Mouse (Mus musculus) thymus, postnatal 0 days (tissue): ENCODE data around the gene Hnrnpl. TPM values are rescaled to one million over a fixed set of nuclear protein-coding genes. Genes with fewer than 3 reads are reported as not detected.

ENCODE experiments used
- DNase-seq: peaks from one replicate; pipeline ENCODE4 v3.0.0-alpha.2; 2015; ENCODE audit warnings: low spot score
- polyA plus RNA-seq: library from polyadenylated mRNA; unstranded; fragments of >200 nt; fragmentation: Nextera tagmentation; extraction: Ambion mirVana; gene quantifications from 2 replicates; pipeline ENCODE4 v1.2.1, GENCODE M21; 2015

Hnrnpl gene
- polyA plus RNA-seq, 1 experiment from 2014 or later, result 358 TPM

GRCm38 (mm10) chr7:28867508-28868340 is 59.4 kb downstream of the Hnrnpl start:
- peak; percentile 89 for DNase-seq

- DNase-seq, result no peak
These were observed 62.7 kb downstream of the Hnrnpl start for GRCm38 (mm10) chr7:28870901-28871664.

Other genes with a start within 250 kb of the Hnrnpl start
- 10.5 and 10.9 TPM in 2 replicates for gene Samd4b, start 210.4 kb upstream of the Hnrnpl start, polyA plus RNA-seq
- 15.4 and 20.3 TPM in 2 replicates for gene Pak4, start 210.4 kb upstream of the Hnrnpl start, polyA plus RNA-seq
- gene Acp7, start 177.2 kb upstream of the Hnrnpl start, polyA plus RNA-seq, result 0.06 and 0.07 TPM in 2 replicates
- gene Fbxo27, start 115.7 kb upstream of the Hnrnpl start, polyA plus RNA-seq, result 15.7 and 16.3 TPM in 2 replicates
- 3.8 and 6.3 TPM in 2 replicates for gene Fbxo17, start 91.7 kb upstream of the Hnrnpl start, polyA plus RNA-seq
- 169 and 190 TPM in 2 replicates for gene Mrps12, start 66.7 kb upstream of the Hnrnpl start, polyA plus RNA-seq
- gene Sars2, start 66.5 kb upstream of the Hnrnpl start, polyA plus RNA-seq, result 22.5 and 25.3 TPM in 2 replicates
- gene Ccer2, start 52.4 kb upstream of the Hnrnpl start, polyA plus RNA-seq, result 0.26 and 0.45 TPM in 2 replicates
- 57.2 and 63.9 TPM in 2 replicates for gene Sirt2, start 41.8 kb upstream of the Hnrnpl start, polyA plus RNA-seq
- gene Nfkbib, start 41.0 kb upstream of the Hnrnpl start, polyA plus RNA-seq, result 70.0 and 74.9 TPM in 2 replicates
- gene Rinl, start 19.6 kb upstream of the Hnrnpl start, polyA plus RNA-seq, result 75.9 and 105 TPM in 2 replicates
- 167 and 184 TPM in 2 replicates for gene Ech1, start 16.7 kb downstream of the Hnrnpl start, polyA plus RNA-seq
- 10.1 and 12.0 TPM in 2 replicates for gene Lgals4, start 25.3 kb downstream of the Hnrnpl start, polyA plus RNA-seq
- gene Lgals7, start 55.3 kb downstream of the Hnrnpl start, polyA plus RNA-seq, result 0.99 and 1.1 TPM in 2 replicates
- 0.23 and 0.53 TPM in 2 replicates for gene Capn12, start 72.9 kb downstream of the Hnrnpl start, polyA plus RNA-seq
- gene Actn4, start 153.8 kb downstream of the Hnrnpl start, polyA plus RNA-seq, result 133 and 138 TPM in 2 replicates
- gene Eif3k, start 173.3 kb downstream of the Hnrnpl start, polyA plus RNA-seq, result 497 and 515 TPM in 2 replicates
- gene Map4k1, start 173.5 kb downstream of the Hnrnpl start, polyA plus RNA-seq, result 76.3 and 78.2 TPM in 2 replicates